Mouse (Mus musculus): ENCODE measurements at regions not wholly inside any gene's neighbourhood (a gene's known extent, or its start where the extent isn't known, plus 50 kb on each side); places are given as distances from the start of the nearest gene placed in this dataset.

GRCm38 (mm10) chr5:10495086-10495485 is 248.8 kb upstream of the Gm5152 start:
- peak in 1 of 2 experiments; percentile 14 for DNase-seq (ENCODE audit: low spot score in 2 of 2)

GRCm38 (mm10) chr5:10478073-10478472 is 231.7 kb upstream of the Gm5152 start:
- peak in 1 of 2 experiments; percentile 4 for DNase-seq (ENCODE audit: low spot score in 2 of 2)
- intact Hi-C loops (cut with DNase I) = no loop called here

More at GRCm38 (mm10) chr5:10495086-10495485, 248.8 kb upstream of the Gm5152 start:
- intact Hi-C loops (cut with DNase I) = no loop called here

- intact Hi-C loops (cut with DNase I) = no loop called here
- DNase-seq (ENCODE audit: low spot score in 2 of 2) = no peak
Observed at GRCm38 (mm10) chr5:10477461-10477860, 231.1 kb upstream of the Gm5152 start.

- no peak for DNase-seq (ENCODE audit: low spot score in 2 of 2)
Observed at GRCm38 (mm10) chr5:10446584-10446983, 200.3 kb upstream of the Gm5152 start.

GRCm38 (mm10) chr5:10417691-10418217 is 171.4 kb upstream of the Gm5152 start:
- DNase-seq (ENCODE audit: low spot score in 2 of 2) = no peak
- intact Hi-C loops (cut with DNase I) = no loop called here

More at GRCm38 (mm10) chr5:10446584-10446983, 200.3 kb upstream of the Gm5152 start:
- intact Hi-C loops (cut with DNase I) = no loop called here

GRCm38 (mm10) chr5:10416949-10417348 is 170.6 kb upstream of the Gm5152 start:
- no peak for DNase-seq (ENCODE audit: low spot score in 2 of 2)
- intact Hi-C loops (cut with DNase I) = no loop called here

GRCm38 (mm10) chr5:10414019-10414418 is 167.7 kb upstream of the Gm5152 start:
- DNase-seq (ENCODE audit: low spot score in 2 of 2) = no peak
- intact Hi-C loops (cut with DNase I) = no loop called here

GRCm38 (mm10) chr5:10393571-10393970 is 147.2 kb upstream of the Gm5152 start:
- no peak for DNase-seq (ENCODE audit: low spot score in 2 of 2)
- intact Hi-C loops (cut with DNase I) = no loop called here

- intact Hi-C loops (cut with DNase I) = no loop called here
- DNase-seq (ENCODE audit: low spot score in 2 of 2) = peak in 1 of 2 experiments; percentile 15
Observed at GRCm38 (mm10) chr5:10388991-10389390, 142.7 kb upstream of the Gm5152 start.

- no peak for DNase-seq (ENCODE audit: low spot score in 2 of 2)
- intact Hi-C loops (cut with DNase I) = no loop called here
Observed at GRCm38 (mm10) chr5:10352126-10352525, 105.8 kb upstream of the Gm5152 start.

GRCm38 (mm10) chr5:10320611-10321010 is 74.3 kb upstream of the Gm5152 start:
- no peak for DNase-seq (ENCODE audit: low spot score in 2 of 2)
- intact Hi-C loops (cut with DNase I) = no loop called here

All from left cerebral cortex, postnatal 25 days (tissue).